Mouse (Mus musculus) lung, postnatal 0 days (tissue): Measurements from ENCODE around the gene Ggn. TPM values are rescaled to one million over a fixed set of nuclear protein-coding genes. Genes with fewer than 3 reads are reported as not detected.

ENCODE experiments used
- ATAC-seq: fragments of 200-750 bp; cut with Nextera tagmentation; 2 replicates; pipeline ENCODE4 v1.8.0; 2017; ENCODE audit warnings: moderate library complexity
- DNase-seq: peaks from one replicate; pipeline ENCODE4 v3.0.0-alpha.2; 2016; ENCODE audit warnings: low spot score
- H3K27ac ChIP-seq: fragments of 300-500 bp; sonication (generic); 2 replicates; pipeline ENCODE4 v1.5.1; 2014; ENCODE audit warnings: antibody characterized with exemption, mild to moderate bottlenecking, low read length, mixed read lengths
- H3K27me3 ChIP-seq: fragments of 300-500 bp; sonication (generic); replicated peaks from 2 replicates; pipeline ENCODE4 v1.6.1; 2014; ENCODE audit warnings: low read length, mixed read lengths; ENCODE audit not compliant: insufficient read depth
- H3K36me3 ChIP-seq: fragments of 300-500 bp; sonication (generic); 2 replicates; pipeline ENCODE4 v1.6.1; 2014; ENCODE audit warnings: low read length, mixed read lengths; ENCODE audit not compliant: insufficient read depth
- H3K4me1 ChIP-seq: fragments of 300-500 bp; sonication (generic); 2 replicates; pipeline ENCODE4 v1.6.1; 2014; ENCODE audit warnings: antibody characterized with exemption, low read depth, low read length, mixed read lengths; ENCODE audit not compliant: insufficient read depth
- H3K4me2 ChIP-seq: fragments of 300-500 bp; sonication (generic); replicated peaks from 2 replicates; pipeline ENCODE4 v1.6.1; 2014; ENCODE audit warnings: low read depth, mild to moderate bottlenecking, low read length, moderate library complexity, mixed read lengths
- H3K4me3 ChIP-seq: fragments of 300-500 bp; sonication (generic); 2 replicates; pipeline ENCODE4 v1.5.1; 2014; ENCODE audit warnings: low read depth, low read length
- H3K9ac ChIP-seq: fragments of 300-500 bp; sonication (generic); replicated peaks from 2 replicates; pipeline ENCODE4 v1.6.1; 2014; ENCODE audit warnings: low read depth, mild to moderate bottlenecking
- H3K9me3 ChIP-seq: fragments of 300-500 bp; sonication (generic); 2 replicates; pipeline ENCODE4 v1.6.1; 2016; ENCODE audit warnings: low read length, mixed read lengths
- CTCF ChIP-seq: IDR thresholded peaks from 2 replicates; pipeline ENCODE4 v1.5.1; 2016; ENCODE audit warnings: antibody characterized with exemption, mild to moderate bottlenecking
- EP300 ChIP-seq: IDR thresholded peaks from 2 replicates; pipeline ENCODE4 v1.6.1; 2016; ENCODE audit warnings: antibody characterized with exemption, mild to moderate bottlenecking, control low read depth
- WGBS: fragments of 180-500 bp; shearing (Covaris S2); extraction: QIAGEN DNeasy Blood & Tissue Kit; methylation state at CpG from one replicate; pipeline ENCODE4 v1.1.7; 2014; 5-methylcytosine and 5-hydroxymethylcytosine counted together
- polyA plus RNA-seq: library from polyadenylated mRNA; unstranded; fragments of >200 nt; fragmentation: Nextera tagmentation; extraction: Ambion mirVana; gene quantifications from 2 replicates; pipeline ENCODE4 v1.2.1, GENCODE M21; 2015

The Ggn gene
- 0.11 and 0.44 TPM in 2 replicates for polyA plus RNA-seq

GRCm38 (mm10) chr7:29170066-29170754, at the start of gene Ggn, which contains the start of gene Spred3:
TSS of gene Ggn (plus strand) at chr7:29170210.
TSS of gene Spred3 (minus strand) at chr7:29170411.
- peak within 1 kb of the TSS; percentile 71 for H3K4me2 ChIP-seq
- peaks cover 16% of the 10 kb centered on the region for H3K27me3 ChIP-seq
- H3K27ac ChIP-seq = no peak within 1 kb of the TSS
- peaks cover 11% of the 10 kb centered on the region for H3K4me1 ChIP-seq
- ATAC-seq (peak; percentile 72), DNase-seq (peak; percentile 91)
- H3K4me3 ChIP-seq = peak within 1 kb of the TSS; percentile 44
- under 1% methylated on average over 30 of the region's 30 CpGs for WGBS
- H3K9me3 ChIP-seq = no peaks in the 10 kb centered on the region
- peaks cover 16% of the 10 kb centered on the region; the same call in 1 of the 2 replicates for H3K36me3 ChIP-seq
- 0 out of 2 replicates have a peak within 1 kb of the TSS, but pooled peaks have one; percentile 9 for H3K9ac ChIP-seq
- TF ChIP-seq CTCF (no peak), EP300 (no peak)

DNA sequence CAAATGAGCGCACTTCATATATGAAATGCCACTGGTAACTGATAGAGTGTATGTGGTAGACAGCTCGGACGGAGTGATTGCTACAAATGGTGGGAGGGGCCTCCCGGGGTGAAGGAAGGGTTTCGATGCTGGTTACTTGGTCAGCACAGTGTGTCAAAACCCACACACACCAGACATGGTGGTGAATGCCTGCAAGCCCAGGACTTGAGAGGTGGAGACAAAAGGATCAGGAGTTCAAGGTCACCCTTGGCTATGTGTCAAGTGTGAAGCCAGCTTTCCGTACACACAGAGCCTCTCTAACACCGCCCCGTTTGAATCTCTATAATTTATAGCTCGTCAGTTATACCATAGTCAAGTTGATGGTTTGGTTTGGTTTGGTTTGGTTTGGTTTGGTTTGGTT, 47.2 kb upstream of the Ggn start:
- H3K27ac ChIP-seq = no peak overlapping the region
- H3K4me2 ChIP-seq = no peak overlapping the region
- H3K27me3 ChIP-seq = no peaks in the 10 kb centered on the region
- 86% methylated on average over 9 of the region's 9 CpGs for WGBS
- H3K36me3 ChIP-seq = no peaks in the 10 kb centered on the region
- no peak overlapping the region for H3K4me3 ChIP-seq
- H3K9me3 ChIP-seq = no peaks in the 10 kb centered on the region
- no peak overlapping the region for H3K9ac ChIP-seq
- H3K4me1 ChIP-seq = peaks cover 4% of the 10 kb centered on the region; the same call in 1 of the 2 replicates
- DNase-seq (no peak), ATAC-seq (no peak)
- TF ChIP-seq CTCF (no peak), EP300 (no peak)

- no peak for DNase-seq
- no peaks in the 10 kb centered on the region for H3K36me3 ChIP-seq
- ATAC-seq = no peak
- H3K4me1 ChIP-seq = peaks cover 4% of the 10 kb centered on the region; the same call in 1 of the 2 replicates
- H3K27ac ChIP-seq = no peak overlapping the region
- whole genome bisulfite sequencing = 51% methylated on average over 5 of the region's 5 CpGs
- H3K4me3 ChIP-seq = no peak overlapping the region
- H3K9me3 ChIP-seq = no peaks in the 10 kb centered on the region
- H3K27me3 ChIP-seq = no peaks in the 10 kb centered on the region
- TF ChIP-seq EP300 (no peak), CTCF (no peak)
- no peak overlapping the region for H3K4me2 ChIP-seq
- H3K9ac ChIP-seq = no peak overlapping the region
Measured at GRCm38 (mm10) chr7:29123531-29124358, 46.3 kb upstream of the Ggn start.

DNA sequence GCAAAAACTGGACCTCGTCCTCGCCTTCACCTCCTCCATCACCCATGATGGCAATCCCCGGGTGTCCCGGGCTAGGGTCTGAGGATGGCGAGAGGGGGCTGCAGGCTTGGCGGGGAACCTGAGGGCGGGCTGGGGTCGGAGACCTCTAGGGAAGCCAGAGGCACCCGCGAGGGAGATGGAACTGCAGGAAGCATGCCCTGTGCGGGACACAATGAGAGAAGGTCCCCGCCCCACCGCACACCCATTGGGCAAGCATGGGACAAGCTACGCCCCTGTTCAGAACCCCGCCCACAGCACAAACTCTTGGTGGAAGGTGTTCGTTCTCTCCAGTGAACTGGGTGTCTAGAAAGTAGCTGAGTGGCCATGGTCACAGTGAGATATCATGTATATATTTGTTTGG, 45.0 kb upstream of the Ggn start, which contains the start of gene Ryr1:
Ryr1 (minus strand) TSS at position 210 of the 400 bp plus-strand sequence.
- Histone ChIP-seq H3K27ac (no peak within 1 kb of the TSS), H3K4me2 (peak within 1 kb of the TSS; percentile 40), H3K4me3 (no peak within 1 kb of the TSS), H3K27me3 (no peaks in the 10 kb centered on the region), H3K36me3 (no peaks in the 10 kb centered on the region), H3K4me1 (peaks cover 4% of the 10 kb centered on the region; the same call in 1 of the 2 replicates), H3K9ac (no peak within 1 kb of the TSS), H3K9me3 (no peaks in the 10 kb centered on the region)
- WGBS = 2% methylated on average over 16 of the region's 16 CpGs
- peak; percentile 82 for DNase-seq
- TF ChIP-seq CTCF = no peak
- no peak for TF ChIP-seq EP300
- ATAC-seq = peak; percentile 90

GRCm38 (mm10) chr7:29126173-29126915, 43.7 kb upstream of the Ggn start:
- peak; percentile 78 for TF ChIP-seq CTCF
- TF ChIP-seq EP300 = no peak
- ATAC-seq = peak; percentile 59

More at GRCm38 (mm10) chr7:29126173-29126915, 43.7 kb upstream of the Ggn start:
- no peak overlapping the region for H3K9ac ChIP-seq
- H3K27ac ChIP-seq = no peak overlapping the region
- 7% methylated on average over 7 of the region's 7 CpGs for WGBS
- no peak overlapping the region for H3K4me2 ChIP-seq
- DNase-seq = peak; percentile 59
- H3K4me3 ChIP-seq = no peak overlapping the region
- H3K36me3 ChIP-seq = no peaks in the 10 kb centered on the region
- H3K27me3 ChIP-seq = no peaks in the 10 kb centered on the region
- no peaks in the 10 kb centered on the region for H3K9me3 ChIP-seq
- peaks cover 4% of the 10 kb centered on the region; the same call in 1 of the 2 replicates for H3K4me1 ChIP-seq
